7 mouse cellular contexts compared by ENCODE assay signal in the genomic region with DNA sequence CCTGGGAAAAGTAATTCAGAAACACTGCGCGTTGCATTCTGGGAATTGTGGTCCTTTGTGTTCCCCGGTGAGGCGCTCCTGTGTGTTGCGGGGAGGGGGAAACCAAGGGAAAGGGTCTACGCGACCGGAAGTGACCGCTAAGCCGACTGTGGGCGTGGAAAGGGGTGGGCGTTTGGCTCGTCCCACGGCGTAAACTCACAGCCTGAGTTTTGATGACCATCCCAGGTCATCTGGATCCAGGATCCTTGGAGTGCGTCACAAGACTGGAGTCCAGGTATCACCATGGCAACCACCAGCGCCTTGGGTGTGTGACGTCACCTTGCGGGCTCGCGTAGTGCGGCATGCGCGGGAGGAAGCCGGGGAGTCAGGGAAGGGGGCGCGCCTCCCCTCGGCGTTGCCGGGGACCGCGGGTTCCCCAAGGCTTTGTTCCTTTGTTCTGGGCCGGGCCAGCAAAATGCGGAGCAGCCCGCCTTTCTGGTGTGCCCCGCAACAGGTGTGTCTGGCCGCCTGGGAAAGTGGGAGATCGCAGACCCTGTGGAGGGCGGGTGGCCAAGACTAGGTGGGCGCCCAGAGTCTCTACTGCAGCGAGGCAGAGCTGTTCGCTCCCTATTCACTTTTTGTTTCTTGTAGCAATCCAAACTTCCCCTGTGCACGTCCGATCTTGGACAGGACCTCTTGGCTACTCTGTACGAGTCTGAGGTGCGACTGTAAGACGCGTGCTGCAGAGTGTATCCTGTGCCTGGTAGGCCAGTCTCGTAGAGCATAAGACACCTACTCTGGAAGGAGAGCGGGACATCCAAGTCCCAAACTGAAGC. TPM values are rescaled to one million over a fixed set of nuclear protein-coding genes. Genes with fewer than 3 reads are reported as not detected.
DNase-seq lines count a peak whose midpoint lies in the region; ATAC-seq lines count a peak whose summit lies in the region.

Gene Zfp184, plus strand, starts transcription at position 169 of the 815 bp plus-strand sequence.

- H3K4me2 ChIP-seq in midbrain, embryonic 11.5 days: peak within 1 kb of the TSS; percentile 85

- DNase-seq in adrenal gland, postnatal 14 days: peak; percentile 90
- peak; percentile 96 for DNase-seq in embryonic facial prominence, embryonic 10.5 days (ENCODE audit: low spot score)
- peak; percentile 91 for DNase-seq in kidney, adult 11 months
- peak; percentile 94 for DNase-seq in left cerebral cortex, postnatal 4 days
- peak; percentile 99 for DNase-seq in midbrain, embryonic 11.5 days (ENCODE audit: low spot score, missing footprints)
- peak; percentile 50 for DNase-seq in skeletal muscle tissue, adult 2 months (ENCODE audit: low read depth, low spot score)

- H3K4me1 ChIP-seq in embryonic facial prominence, embryonic 10.5 days: peaks cover 14% of the 10 kb centered on the region
- peaks cover 13% of the 10 kb centered on the region for H3K4me1 ChIP-seq in midbrain, embryonic 11.5 days (ENCODE audit: control insufficient read depth, insufficient read depth, low read length)

- peak within 1 kb of the TSS; percentile 90 for H3K4me3 ChIP-seq in embryonic facial prominence, embryonic 10.5 days
- H3K4me3 ChIP-seq in midbrain, embryonic 11.5 days (ENCODE audit: low read depth, low read length): peak within 1 kb of the TSS; percentile 78

- ATAC-seq in granulocyte monocyte progenitor cell, adult 5-6 weeks (replicated peaks; ENCODE audit: poor library complexity, severe bottlenecking): peak; percentile 81
- ATAC-seq in midbrain, embryonic 11.5 days (ENCODE audit: low FRiP score): peak; percentile 96

- peak within 1 kb of the TSS; percentile 94 for H3K27ac ChIP-seq in embryonic facial prominence, embryonic 10.5 days (replicated peaks)
- peak within 1 kb of the TSS; percentile 50 for H3K27ac ChIP-seq in midbrain, embryonic 11.5 days (ENCODE audit: low read depth, low read length)

- WGBS in embryonic facial prominence, embryonic 10.5 days: 0% methylated on average over 50 of the region's 50 CpGs
- WGBS in midbrain, embryonic 11.5 days: under 1% methylated on average over 50 of the region's 50 CpGs

- peaks cover 34% of the 10 kb centered on the region for H3K36me3 ChIP-seq in embryonic facial prominence, embryonic 10.5 days (replicated peaks)
- H3K36me3 ChIP-seq in midbrain, embryonic 11.5 days (ENCODE audit: control insufficient read depth, insufficient read depth, low read length): peaks cover 5% of the 10 kb centered on the region; the same call in 1 of the 2 replicates

- no peaks in the 10 kb centered on the region for H3K9me3 ChIP-seq in embryonic facial prominence, embryonic 10.5 days
- H3K9me3 ChIP-seq in midbrain, embryonic 11.5 days (ENCODE audit: control insufficient read depth, low read length): no peaks in the 10 kb centered on the region

- H3K9ac ChIP-seq in midbrain, embryonic 11.5 days (ENCODE audit: low read length): peak within 1 kb of the TSS; percentile 79

- H3K27me3 ChIP-seq in embryonic facial prominence, embryonic 10.5 days (replicated peaks; ENCODE audit: low read depth, poor library complexity, severe bottlenecking): no peaks in the 10 kb centered on the region
- H3K27me3 ChIP-seq in midbrain, embryonic 11.5 days (ENCODE audit: control insufficient read depth, insufficient read depth, low read length): no peaks in the 10 kb centered on the region

- intact Hi-C loops in left cerebral cortex, postnatal 4 days (cut with DNase I): loop anchor here (5.0 to 10.0 kb wide), 3 partner anchors 32 to 1570 kb away; no protein-coding TSS in a partner anchor

RNA-seq across cellular contexts. Expression of gene Zfp184, which starts in this region (rescaled TPM):
- total RNA-seq in adrenal gland, postnatal 14 days (2021): 1.3 and 1.7 TPM in 2 replicates
- 23.1 and 24.9 TPM in 2 replicates for polyA plus RNA-seq in embryonic facial prominence, embryonic 10.5 days (2016; fragmentation: Nextera tagmentation; extraction: Ambion mirVana)
- total RNA-seq in granulocyte monocyte progenitor cell, adult 5-6 weeks (2014; fragmentation: Nextera tagmentation): 13.3 and 15.7 TPM in 2 replicates
- total RNA-seq in granulocyte monocyte progenitor cell, adult 5-6 weeks (2017): 13.3 and 16.3 TPM in 2 replicates
- total RNA-seq in left cerebral cortex, postnatal 4 days (2021): 10 to 100 TPM; 12.1 to 14.0 TPM
- 26.7 and 27.9 TPM in 2 replicates for polyA plus RNA-seq in midbrain, embryonic 11.5 days (2014; fragmentation: Nextera tagmentation; extraction: Ambion mirVana)

Comparison
In these comparisons a context has a peak if more than half of its experiments do, and no peak if none do; other contexts are left out.
1. Peak in every context shown above with its lines: DNase-seq, ATAC-seq, H3K4me3 ChIP-seq and H3K27ac ChIP-seq.